Mouse (Mus musculus) midbrain, postnatal 0 days (tissue): ENCODE data around the gene Cnnm1. TPM values are rescaled to one million over a fixed set of nuclear protein-coding genes. Genes with fewer than 3 reads are reported as not detected.

Experiments used
- ATAC-seq: fragments of 200-750 bp; cut with Nextera tagmentation; 2 replicates; pipeline ENCODE4 v1.8.0; 2017; ENCODE audit warnings: moderate number of reproducible peaks, mild to moderate bottlenecking, moderate TSS enrichment, moderate library complexity; ENCODE audit not compliant: low FRiP score
- DNase-seq: peaks from one replicate; pipeline ENCODE4 v3.0.0-alpha.2; 2015; ENCODE audit warnings: low spot score
- H3K27ac ChIP-seq: fragments of 300-500 bp; sonication (generic); 2 replicates; pipeline ENCODE4 v1.5.1; 2014; ENCODE audit warnings: low read depth, mild to moderate bottlenecking, low read length, mixed read lengths
- H3K27me3 ChIP-seq: fragments of 300-500 bp; sonication (generic); 2 replicates; pipeline ENCODE4 v1.6.1; 2014; ENCODE audit warnings: low read length, control low read depth, mixed read lengths; ENCODE audit not compliant: insufficient read depth
- H3K36me3 ChIP-seq: fragments of 300-500 bp; sonication (generic); 2 replicates; pipeline ENCODE4 v1.6.1; 2014; ENCODE audit warnings: low read length, control low read depth, mixed read lengths; ENCODE audit not compliant: insufficient read depth
- H3K4me1 ChIP-seq: fragments of 300-500 bp; sonication (generic); 2 replicates; pipeline ENCODE4 v1.6.1; 2014; ENCODE audit warnings: mild to moderate bottlenecking, control low read depth, antibody characterized with exemption, low read length, mixed read lengths; ENCODE audit not compliant: insufficient read depth
- H3K4me2 ChIP-seq: fragments of 300-500 bp; sonication (generic); 2 replicates; pipeline ENCODE4 v1.6.1; 2014; ENCODE audit warnings: low read depth, mild to moderate bottlenecking, low read length, mixed read lengths; ENCODE audit not compliant: poor library complexity, severe bottlenecking
- H3K4me3 ChIP-seq: fragments of 300-500 bp; sonication (generic); 2 replicates; pipeline ENCODE4 v1.5.1; 2014; ENCODE audit warnings: low read depth, mild to moderate bottlenecking, low read length, moderate library complexity
- H3K9ac ChIP-seq: fragments of 300-500 bp; sonication (generic); replicated peaks from 2 replicates; pipeline ENCODE4 v1.6.1; 2014; ENCODE audit warnings: mild to moderate bottlenecking, low read length, moderate library complexity, mixed read lengths; ENCODE audit not compliant: poor library complexity, severe bottlenecking
- H3K9me3 ChIP-seq: fragments of 300-500 bp; sonication (generic); 2 replicates; pipeline ENCODE4 v1.6.1; 2016; ENCODE audit warnings: low read length, control low read depth
- CTCF ChIP-seq: IDR thresholded peaks from 2 replicates; pipeline ENCODE4 v1.5.1; 2016; ENCODE audit warnings: antibody characterized with exemption, mild to moderate bottlenecking
- WGBS: fragments of 180-500 bp; shearing (Covaris S2); extraction: QIAGEN DNeasy Blood & Tissue Kit; methylation state at CpG from one replicate; pipeline ENCODE4 v1.1.7; 2014; 5-methylcytosine and 5-hydroxymethylcytosine counted together
- polyA plus RNA-seq: library from polyadenylated mRNA; unstranded; fragments of >200 nt; fragmentation: Nextera tagmentation; extraction: Ambion mirVana; gene quantifications from 2 replicates; pipeline ENCODE4 v1.2.1, GENCODE M21; 2015
- total RNA-seq: library from RNA; depleted of rRNA; stranded (reverse); fragments of >200 nt; gene quantifications from 2 replicates; pipeline ENCODE4 v1.2.3, GENCODE M21; 2014

Cnnm1 gene
- total and polyA plus RNA-seq, 2 experiments from 2014 or later: 3.3 to 7.5 TPM

- no peak for TF ChIP-seq CTCF
- H3K27ac ChIP-seq: no peak overlapping the region
- WGBS: 90% methylated on average over 9 of the region's 9 CpGs
Observed at GRCm38 (mm10) chr19:43526025-43526424, 85.8 kb downstream of the Cnnm1 start.

GRCm38 (mm10) chr19:43527131-43527530, 86.9 kb downstream of the Cnnm1 start:
- DNase-seq: no peak

More at GRCm38 (mm10) chr19:43526025-43526424, 85.8 kb downstream of the Cnnm1 start:
- no peak for ATAC-seq
- no peaks in the 10 kb centered on the region for H3K27me3 ChIP-seq
- H3K4me2 ChIP-seq: no peak overlapping the region
- no peak for DNase-seq
- H3K9me3 ChIP-seq: no peaks in the 10 kb centered on the region
- H3K9ac ChIP-seq: no peak overlapping the region
- no peak overlapping the region for H3K4me3 ChIP-seq
- no peaks in the 10 kb centered on the region for H3K4me1 ChIP-seq
- no peaks in the 10 kb centered on the region for H3K36me3 ChIP-seq

GRCm38 (mm10) chr19:43528056-43528587, 87.9 kb downstream of the Cnnm1 start:
- no peak for ATAC-seq
- H3K36me3 ChIP-seq: no peaks in the 10 kb centered on the region
- DNase-seq: no peak
- no peak overlapping the region for H3K27ac ChIP-seq
- H3K4me1 ChIP-seq: no peaks in the 10 kb centered on the region
- H3K4me3 ChIP-seq: no peak overlapping the region
- no peak overlapping the region for H3K4me2 ChIP-seq
- H3K9me3 ChIP-seq: no peaks in the 10 kb centered on the region
- WGBS: 71% methylated on average over 8 of the region's 8 CpGs
- no peaks in the 10 kb centered on the region for H3K27me3 ChIP-seq
- H3K9ac ChIP-seq: no peak overlapping the region
- TF ChIP-seq CTCF: no peak

More at GRCm38 (mm10) chr19:43527131-43527530, 86.9 kb downstream of the Cnnm1 start:
- 8% methylated on average over 11 of the region's 11 CpGs for WGBS
- Histone ChIP-seq H3K9ac (no peak overlapping the region), H3K9me3 (no peaks in the 10 kb centered on the region), H3K4me1 (no peaks in the 10 kb centered on the region), H3K27ac (no peak overlapping the region), H3K4me2 (no peak overlapping the region), H3K4me3 (no peak overlapping the region), H3K27me3 (no peaks in the 10 kb centered on the region), H3K36me3 (no peaks in the 10 kb centered on the region)
- peak; percentile 62 for TF ChIP-seq CTCF
- ATAC-seq: no peak

- Histone ChIP-seq H3K9ac (no peak overlapping the region), H3K4me1 (no peaks in the 10 kb centered on the region), H3K4me2 (peak overlapping the region; percentile 45), H3K9me3 (no peaks in the 10 kb centered on the region), H3K27ac (0 out of 2 replicates have a peak overlapping the region, but pooled peaks have one; percentile 12), H3K4me3 (peak overlapping the region; percentile 9; the same call in 1 of the 2 replicates), H3K27me3 (no peaks in the 10 kb centered on the region), H3K36me3 (no peaks in the 10 kb centered on the region)
- TF ChIP-seq CTCF: peak; percentile 85
- DNase-seq: peak; percentile 93
- WGBS: 1% methylated on average over 13 of the region's 13 CpGs
- ATAC-seq: peak; percentile 68
Observed at GRCm38 (mm10) chr19:43530197-43530770, 90.0 kb downstream of the Cnnm1 start.

GRCm38 (mm10) chr19:43530921-43531320, 90.7 kb downstream of the Cnnm1 start:
- no peak for TF ChIP-seq CTCF
- Histone ChIP-seq H3K4me2 (no peak overlapping the region), H3K9me3 (no peaks in the 10 kb centered on the region), H3K9ac (no peak overlapping the region), H3K27me3 (no peaks in the 10 kb centered on the region), H3K27ac (no peak overlapping the region), H3K4me3 (no peak overlapping the region), H3K4me1 (no peaks in the 10 kb centered on the region), H3K36me3 (no peaks in the 10 kb centered on the region)
- ATAC-seq: no peak
- 33% methylated on average over 12 of the region's 12 CpGs for WGBS
- DNase-seq: no peak

GRCm38 (mm10) chr19:43535372-43535771, 95.1 kb downstream of the Cnnm1 start:
- no peak overlapping the region for H3K27ac ChIP-seq
- no peak overlapping the region for H3K4me2 ChIP-seq
- 97% methylated on average over 3 of the region's 3 CpGs for WGBS

More at GRCm38 (mm10) chr19:43535372-43535771, 95.1 kb downstream of the Cnnm1 start:
- ATAC-seq: no peak
- no peaks in the 10 kb centered on the region for H3K36me3 ChIP-seq
- no peaks in the 10 kb centered on the region for H3K4me1 ChIP-seq
- no peak overlapping the region for H3K9ac ChIP-seq
- no peaks in the 10 kb centered on the region for H3K9me3 ChIP-seq
- no peak for DNase-seq
- no peaks in the 10 kb centered on the region for H3K27me3 ChIP-seq
- TF ChIP-seq CTCF: no peak
- no peak overlapping the region for H3K4me3 ChIP-seq
